Mouse (Mus musculus): ENCODE measurements around the gene Pld2. TPM values are rescaled to one million over a fixed set of nuclear protein-coding genes. Genes with fewer than 3 reads are reported as not detected.
A peak's percentile ranks its signal among the peaks of the same experiment; 100 is the strongest.

The Pld2 gene
- polyA plus RNA-seq, 1 experiment from 2014 or later: 3.4 TPM

GRCm38 (mm10) chr11:70539423-70539822, 441 bp upstream of the Pld2 start:
- no peak for DNase-seq (ENCODE audit: low spot score)
- H3K4me1 ChIP-seq (replicated peaks; ENCODE audit: control insufficient read depth, insufficient read depth, low read length): peaks cover 4% of the 10 kb centered on the region
- peak overlapping the region; percentile 88 for H3K4me2 ChIP-seq
- H3K36me3 ChIP-seq (ENCODE audit: control insufficient read depth, insufficient read depth, low read length): no peaks in the 10 kb centered on the region
- peak overlapping the region; percentile 58 for H3K4me3 ChIP-seq (ENCODE audit: low read depth, low read length)
- H3K27me3 ChIP-seq (replicated peaks; ENCODE audit: control insufficient read depth, insufficient read depth, low read length): peaks cover 32% of the 10 kb centered on the region
- peak overlapping the region; percentile 7; the same call in 1 of the 2 replicates for H3K9ac ChIP-seq (ENCODE audit: low read depth, low read length)
- no peaks in the 10 kb centered on the region for H3K9me3 ChIP-seq (ENCODE audit: control insufficient read depth, low read length)
- no peak overlapping the region for H3K27ac ChIP-seq (ENCODE audit: low read depth, low read length)
- ATAC-seq (replicated peaks; ENCODE audit: low FRiP score): no peak
- WGBS: 23% methylated on average over 9 of the region's 9 CpGs

- peak overlapping the region; percentile 58 for H3K4me3 ChIP-seq (ENCODE audit: low read depth, low read length)
- peaks cover 4% of the 10 kb centered on the region for H3K4me1 ChIP-seq (replicated peaks; ENCODE audit: control insufficient read depth, insufficient read depth, low read length)
- H3K9ac ChIP-seq (ENCODE audit: low read depth, low read length): no peak overlapping the region; the same call in 1 of the 2 replicates
- no peak overlapping the region for H3K27ac ChIP-seq (ENCODE audit: low read depth, low read length)
- H3K4me2 ChIP-seq: peak overlapping the region; percentile 88
- no peaks in the 10 kb centered on the region for H3K9me3 ChIP-seq (ENCODE audit: control insufficient read depth, low read length)
- 86% methylated on average over 7 of the region's 7 CpGs for WGBS
- no peaks in the 10 kb centered on the region for H3K36me3 ChIP-seq (ENCODE audit: control insufficient read depth, insufficient read depth, low read length)
- ATAC-seq (replicated peaks; ENCODE audit: low FRiP score): no peak
- no peak for DNase-seq (ENCODE audit: low spot score)
- H3K27me3 ChIP-seq (replicated peaks; ENCODE audit: control insufficient read depth, insufficient read depth, low read length): peaks cover 32% of the 10 kb centered on the region
Measured at GRCm38 (mm10) chr11:70540928-70541327, 1.1 kb downstream of the Pld2 start.

DNA sequence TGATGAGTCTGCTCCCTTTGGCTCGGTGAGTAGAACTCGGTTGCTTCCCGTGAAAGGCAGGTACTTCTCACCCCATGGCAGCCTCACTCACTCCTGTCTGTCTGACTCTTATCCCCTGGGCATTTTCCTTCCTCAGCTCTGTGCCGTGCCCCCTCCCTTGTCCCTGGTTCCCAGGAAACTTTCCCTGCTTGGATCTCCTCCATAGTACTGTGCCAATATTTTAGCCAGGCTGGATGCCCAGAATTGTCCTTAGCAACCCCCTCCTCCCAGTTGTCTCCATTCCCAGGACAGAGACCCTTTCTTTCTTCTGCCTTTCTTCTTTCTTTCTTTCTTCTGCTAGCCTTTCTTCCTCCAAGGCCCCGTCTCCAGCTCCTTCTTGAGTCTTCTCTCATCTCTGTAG, 1.6 kb downstream of the Pld2 start:
- WGBS: 63% methylated on average over 5 of the region's 5 CpGs
- H3K36me3 ChIP-seq (ENCODE audit: control insufficient read depth, insufficient read depth, low read length): no peaks in the 10 kb centered on the region
- H3K9me3 ChIP-seq (ENCODE audit: control insufficient read depth, low read length): no peaks in the 10 kb centered on the region
- no peak overlapping the region for H3K9ac ChIP-seq (ENCODE audit: low read depth, low read length)
- peaks cover 4% of the 10 kb centered on the region for H3K4me1 ChIP-seq (replicated peaks; ENCODE audit: control insufficient read depth, insufficient read depth, low read length)
- H3K4me3 ChIP-seq (ENCODE audit: low read depth, low read length): no peak overlapping the region
- H3K27me3 ChIP-seq (replicated peaks; ENCODE audit: control insufficient read depth, insufficient read depth, low read length): peaks cover 32% of the 10 kb centered on the region
- ATAC-seq (replicated peaks; ENCODE audit: low FRiP score) (no peak), DNase-seq (ENCODE audit: low spot score) (no peak)
- no peak overlapping the region for H3K4me2 ChIP-seq
- no peak overlapping the region for H3K27ac ChIP-seq (ENCODE audit: low read depth, low read length)

DNA sequence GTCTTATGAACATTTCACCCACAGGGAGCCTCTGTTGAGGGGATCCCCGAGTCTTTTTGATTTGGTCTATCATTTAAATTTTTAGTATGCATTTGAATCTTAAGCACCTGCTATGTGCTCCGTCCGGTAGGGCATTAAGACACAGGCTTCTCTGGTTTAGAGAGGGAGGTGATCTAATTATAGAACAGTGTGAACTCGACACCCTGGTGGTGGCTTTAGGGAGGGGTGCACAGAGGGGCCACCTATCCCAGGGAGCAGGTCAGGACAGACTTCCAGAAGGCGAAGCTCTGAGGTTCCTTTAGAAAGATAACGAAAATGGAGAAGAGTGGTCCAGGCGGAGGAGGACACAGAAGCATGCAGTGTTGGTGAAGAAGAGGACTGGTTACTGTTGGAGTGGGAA, 4.6 kb downstream of the Pld2 start:
- ATAC-seq (replicated peaks; ENCODE audit: low FRiP score) (no peak), DNase-seq (ENCODE audit: low spot score) (no peak)
- H3K4me3 ChIP-seq (ENCODE audit: low read depth, low read length): no peak overlapping the region
- H3K36me3 ChIP-seq (ENCODE audit: control insufficient read depth, insufficient read depth, low read length): no peaks in the 10 kb centered on the region
- peaks cover 32% of the 10 kb centered on the region for H3K27me3 ChIP-seq (replicated peaks; ENCODE audit: control insufficient read depth, insufficient read depth, low read length)
- no peaks in the 10 kb centered on the region; the same call in 1 of the 2 replicates for H3K4me1 ChIP-seq (replicated peaks; ENCODE audit: control insufficient read depth, insufficient read depth, low read length)
- 48% methylated on average over 7 of the region's 7 CpGs for WGBS
- H3K27ac ChIP-seq (ENCODE audit: low read depth, low read length): no peak overlapping the region
- no peaks in the 10 kb centered on the region for H3K9me3 ChIP-seq (ENCODE audit: control insufficient read depth, low read length)
- no peak overlapping the region for H3K4me2 ChIP-seq
- H3K9ac ChIP-seq (ENCODE audit: low read depth, low read length): no peak overlapping the region

- WGBS: 85% methylated on average over 8 of the region's 8 CpGs
- H3K27me3 ChIP-seq (replicated peaks; ENCODE audit: control insufficient read depth, insufficient read depth, low read length): peaks cover 9% of the 10 kb centered on the region; the same call in 1 of the 2 replicates
- H3K36me3 ChIP-seq (ENCODE audit: control insufficient read depth, insufficient read depth, low read length): no peaks in the 10 kb centered on the region
- no peak overlapping the region for H3K4me2 ChIP-seq
- H3K4me1 ChIP-seq (replicated peaks; ENCODE audit: control insufficient read depth, insufficient read depth, low read length): no peaks in the 10 kb centered on the region
- no peak for ATAC-seq (replicated peaks; ENCODE audit: low FRiP score)
- no peak overlapping the region for H3K9ac ChIP-seq (ENCODE audit: low read depth, low read length)
- DNase-seq (ENCODE audit: low spot score): no peak
- no peak overlapping the region for H3K27ac ChIP-seq (ENCODE audit: low read depth, low read length)
- no peak overlapping the region for H3K4me3 ChIP-seq (ENCODE audit: low read depth, low read length)
- H3K9me3 ChIP-seq (ENCODE audit: control insufficient read depth, low read length): no peaks in the 10 kb centered on the region
Measured at GRCm38 (mm10) chr11:70551526-70551925, 11.7 kb downstream of the Pld2 start.

DNA sequence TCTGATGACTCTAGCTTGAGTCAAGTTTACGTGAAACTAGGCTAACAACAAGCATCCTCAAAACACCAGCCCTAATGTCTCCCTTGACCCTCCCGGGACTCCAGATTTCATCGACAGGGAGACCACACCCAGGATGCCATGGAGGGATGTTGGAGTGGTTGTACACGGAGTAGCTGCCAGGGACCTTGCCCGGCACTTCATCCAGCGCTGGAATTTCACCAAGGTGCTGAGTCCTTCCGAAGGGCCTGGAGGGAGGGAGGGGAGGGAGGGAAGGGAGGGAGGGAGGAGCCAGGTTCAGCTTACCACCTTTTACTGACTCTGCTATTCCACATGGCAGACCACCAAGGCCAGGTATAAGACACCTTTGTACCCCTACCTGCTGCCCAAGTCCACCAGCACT, 14.1 kb downstream of the Pld2 start:
- Histone ChIP-seq H3K4me3 (ENCODE audit: low read depth, low read length) (no peak overlapping the region), H3K4me1 (replicated peaks; ENCODE audit: control insufficient read depth, insufficient read depth, low read length) (no peaks in the 10 kb centered on the region), H3K4me2 (no peak overlapping the region), H3K27me3 (replicated peaks; ENCODE audit: control insufficient read depth, insufficient read depth, low read length) (peaks cover 9% of the 10 kb centered on the region; the same call in 1 of the 2 replicates), H3K36me3 (ENCODE audit: control insufficient read depth, insufficient read depth, low read length) (no peaks in the 10 kb centered on the region), H3K9me3 (ENCODE audit: control insufficient read depth, low read length) (no peaks in the 10 kb centered on the region), H3K9ac (ENCODE audit: low read depth, low read length) (no peak overlapping the region), H3K27ac (ENCODE audit: low read depth, low read length) (no peak overlapping the region)
- no peak for ATAC-seq (replicated peaks; ENCODE audit: low FRiP score)
- DNase-seq (ENCODE audit: low spot score): no peak
- WGBS: 39% methylated on average over 7 of the region's 7 CpGs

- no peak overlapping the region for H3K4me2 ChIP-seq
- H3K4me3 ChIP-seq (ENCODE audit: low read depth, low read length): no peak overlapping the region
- no peak for ATAC-seq (replicated peaks; ENCODE audit: low FRiP score)
- 83% methylated on average over 9 of the region's 9 CpGs for WGBS
- no peak for DNase-seq (ENCODE audit: low spot score)
- no peak overlapping the region for H3K27ac ChIP-seq (ENCODE audit: low read depth, low read length)
- 0 out of 2 replicates have a peak, but pooled peaks cover 4% of the 10 kb centered on the region for H3K27me3 ChIP-seq (replicated peaks; ENCODE audit: control insufficient read depth, insufficient read depth, low read length)
- H3K4me1 ChIP-seq (replicated peaks; ENCODE audit: control insufficient read depth, insufficient read depth, low read length): peaks cover 3% of the 10 kb centered on the region; the same call in 1 of the 2 replicates
- no peaks in the 10 kb centered on the region for H3K9me3 ChIP-seq (ENCODE audit: control insufficient read depth, low read length)
- H3K9ac ChIP-seq (ENCODE audit: low read depth, low read length): no peak overlapping the region
- no peaks in the 10 kb centered on the region for H3K36me3 ChIP-seq (ENCODE audit: control insufficient read depth, insufficient read depth, low read length)
Measured at GRCm38 (mm10) chr11:70557545-70557944, 17.7 kb downstream of the Pld2 start.

GRCm38 (mm10) chr11:70561937-70562286, 22.0 kb downstream of the Pld2 start:
- Histone ChIP-seq H3K4me1 (replicated peaks; ENCODE audit: control insufficient read depth, insufficient read depth, low read length) (peaks cover 23% of the 10 kb centered on the region), H3K36me3 (ENCODE audit: control insufficient read depth, insufficient read depth, low read length) (no peaks in the 10 kb centered on the region), H3K4me2 (peak overlapping the region; percentile 84), H3K9me3 (ENCODE audit: control insufficient read depth, low read length) (no peaks in the 10 kb centered on the region), H3K9ac (ENCODE audit: low read depth, low read length) (peak overlapping the region; percentile 84), H3K27ac (ENCODE audit: low read depth, low read length) (peak overlapping the region; percentile 80; the same call in 1 of the 2 replicates), H3K4me3 (ENCODE audit: low read depth, low read length) (peak overlapping the region; percentile 84), H3K27me3 (replicated peaks; ENCODE audit: control insufficient read depth, insufficient read depth, low read length) (no peaks in the 10 kb centered on the region)
- ATAC-seq (replicated peaks; ENCODE audit: low FRiP score): no peak; the same call in 1 of the 2 replicates
- DNase-seq (ENCODE audit: low spot score): no peak
- 6% methylated on average over 2 of the region's 2 CpGs for WGBS

DNA sequence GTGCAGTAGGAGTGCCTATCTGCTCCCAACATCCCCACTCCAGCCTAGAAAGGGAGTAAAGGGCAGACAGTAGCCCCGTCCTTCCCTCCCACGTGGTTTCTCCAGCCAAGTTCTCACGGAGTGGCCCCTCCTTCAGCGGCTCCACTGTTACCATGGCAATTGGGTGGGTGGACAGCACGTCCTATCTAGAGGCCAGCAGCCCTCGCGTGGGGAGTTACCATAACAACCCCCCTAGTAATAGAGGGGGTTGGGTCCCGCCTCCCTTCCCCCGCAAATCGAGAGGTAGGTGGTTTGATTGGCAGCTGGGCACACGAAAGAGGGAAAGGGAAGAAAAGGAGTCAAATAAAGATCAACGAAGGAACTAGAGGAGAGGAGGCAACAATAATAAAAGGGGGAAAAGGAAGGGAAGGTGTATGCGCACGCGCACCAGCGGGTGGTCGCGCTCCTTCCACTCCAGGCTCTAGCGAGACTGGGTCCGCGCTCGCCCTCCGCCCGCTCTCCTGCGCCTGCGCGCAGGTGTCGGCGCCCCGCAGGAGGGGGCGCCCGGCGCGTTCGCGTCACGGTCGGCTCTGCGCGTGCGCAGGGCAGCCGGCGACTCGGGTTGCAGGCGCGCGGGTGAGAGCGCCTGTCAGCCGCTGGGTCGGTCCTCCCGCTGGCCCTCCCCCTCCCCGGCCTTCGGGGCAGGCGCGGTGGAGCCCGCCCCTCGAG, 22.6 kb downstream of the Pld2 start, which contains the start of gene Mink1:
Gene Mink1 (plus strand): TSS at position 595 of the 708 bp plus-strand sequence.
- ATAC-seq (replicated peaks; ENCODE audit: low FRiP score) (peak; percentile 84), DNase-seq (ENCODE audit: low spot score) (peak; percentile 87)
- Histone ChIP-seq H3K36me3 (ENCODE audit: control insufficient read depth, insufficient read depth, low read length) (no peaks in the 10 kb centered on the region), H3K4me1 (replicated peaks; ENCODE audit: control insufficient read depth, insufficient read depth, low read length) (peaks cover 23% of the 10 kb centered on the region), H3K9ac (ENCODE audit: low read depth, low read length) (peak within 1 kb of the TSS; percentile 84), H3K4me2 (peak within 1 kb of the TSS; percentile 84), H3K27me3 (replicated peaks; ENCODE audit: control insufficient read depth, insufficient read depth, low read length) (no peaks in the 10 kb centered on the region), H3K27ac (ENCODE audit: low read depth, low read length) (peak within 1 kb of the TSS; percentile 80), H3K4me3 (ENCODE audit: low read depth, low read length) (peak within 1 kb of the TSS; percentile 84), H3K9me3 (ENCODE audit: control insufficient read depth, low read length) (no peaks in the 10 kb centered on the region)
- WGBS: 1% methylated on average over 54 of the region's 57 CpGs

Data from liver, embryonic 11.5 days (tissue).